Mouse (Mus musculus) embryonic facial prominence, embryonic 14.5 days (tissue): ENCODE results near the gene Rab40b. TPM values are rescaled to one million over a fixed set of nuclear protein-coding genes. Genes with fewer than 3 reads are reported as not detected.
"Not testable (repeated sequence)": the region's sequence is repeated elsewhere in the genome, so short reads cannot be mapped to it uniquely, and the experiment has no call there.

Experiments
- ATAC-seq: fragments of 200-750 bp; cut with Nextera tagmentation; 2 replicates; pipeline ENCODE4 v1.8.0; 2017; ENCODE audit warnings: low read depth, moderate number of reproducible peaks, moderate TSS enrichment
- DNase-seq: peaks from one replicate; pipeline ENCODE4 v3.0.0-alpha.2; 2015; ENCODE audit warnings: low spot score
- H3K27ac ChIP-seq: fragments of 300-500 bp; sonication (generic); replicated peaks from 2 replicates; pipeline ENCODE4 v1.5.1; 2014; ENCODE audit warnings: low read depth, mild to moderate bottlenecking, low read length, moderate library complexity
- H3K27me3 ChIP-seq: fragments of 300-500 bp; sonication (generic); replicated peaks from 2 replicates; pipeline ENCODE4 v1.6.1; 2014; ENCODE audit warnings: low read length; ENCODE audit not compliant: control insufficient read depth, insufficient read depth
- H3K36me3 ChIP-seq: fragments of 300-500 bp; sonication (generic); 2 replicates; pipeline ENCODE4 v1.6.1; 2014; ENCODE audit warnings: low read length, mixed read lengths; ENCODE audit not compliant: control insufficient read depth, insufficient read depth
- H3K4me1 ChIP-seq: fragments of 300-500 bp; sonication (generic); 2 replicates; pipeline ENCODE4 v1.6.1; 2014; ENCODE audit warnings: antibody characterized with exemption, low read length; ENCODE audit not compliant: control insufficient read depth, insufficient read depth
- H3K4me2 ChIP-seq: fragments of 300-500 bp; sonication (generic); 2 replicates; pipeline ENCODE4 v1.6.1; 2014; ENCODE audit warnings: low read depth, mild to moderate bottlenecking, low read length, moderate library complexity, mixed read lengths
- H3K4me3 ChIP-seq: fragments of 300-500 bp; sonication (generic); 2 replicates; pipeline ENCODE4 v1.5.1; 2014; ENCODE audit warnings: low read depth, mild to moderate bottlenecking, low read length
- H3K9ac ChIP-seq: fragments of 300-500 bp; sonication (generic); 2 replicates; pipeline ENCODE4 v1.6.1; 2014; ENCODE audit warnings: low read depth, mild to moderate bottlenecking, low read length, moderate library complexity, mixed read lengths
- H3K9me3 ChIP-seq: fragments of 300-500 bp; sonication (generic); 2 replicates; pipeline ENCODE4 v1.6.1; 2016; ENCODE audit warnings: low read length; ENCODE audit not compliant: control insufficient read depth
- WGBS: fragments of 180-500 bp; shearing (Covaris S2); extraction: QIAGEN DNeasy Blood & Tissue Kit; methylation state at CpG from one replicate; pipeline ENCODE4 v1.1.7; 2014; 5-methylcytosine and 5-hydroxymethylcytosine counted together
- polyA plus RNA-seq: library from polyadenylated mRNA; unstranded; fragments of >200 nt; fragmentation: Nextera tagmentation; extraction: Ambion mirVana; gene quantifications from 2 replicates; pipeline ENCODE4 v1.2.1, GENCODE M21; 2014

Gene Rab40b
- polyA plus RNA-seq, 1 experiment from 2014 or later = 43.7 TPM

DNA sequence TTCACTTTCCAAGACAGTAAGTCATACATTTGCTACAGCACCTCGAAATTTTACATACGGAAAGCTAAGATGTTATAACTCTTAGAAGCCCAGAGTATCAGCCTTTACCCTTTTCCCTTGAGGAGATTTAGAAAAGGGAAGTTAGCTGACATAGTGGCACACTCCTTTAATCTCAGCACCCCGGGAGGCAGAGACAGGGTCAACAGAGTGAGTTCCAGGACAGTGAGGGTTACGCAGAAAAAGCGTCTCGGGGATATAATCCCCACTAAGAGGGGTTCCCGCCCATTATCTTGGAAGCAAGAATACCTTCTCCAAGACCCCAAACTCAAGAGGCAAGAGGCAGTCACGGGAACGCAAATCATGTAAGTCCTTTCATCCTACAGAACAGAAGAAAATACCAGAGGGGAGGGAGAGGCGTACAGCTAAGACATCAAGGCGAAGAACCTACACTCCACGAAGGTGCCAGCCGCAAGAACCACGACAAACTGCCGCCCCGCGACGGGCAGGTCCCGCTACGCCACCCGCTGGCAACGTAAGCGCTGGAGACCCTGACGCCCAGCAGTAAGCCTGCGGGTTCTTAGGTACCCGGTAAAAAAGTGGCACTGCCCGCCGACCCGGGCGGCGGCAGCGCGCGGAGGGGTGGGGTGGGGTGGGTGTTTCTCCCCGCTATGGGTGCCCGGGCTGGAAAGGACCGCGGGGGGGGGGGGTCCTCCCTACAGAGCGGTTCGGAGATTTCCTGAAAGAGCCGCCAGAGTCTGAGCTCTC lies 34.5 kb downstream of the Rab40b start:
- 3% methylated on average over 33 of the region's 41 CpGs for WGBS
- Histone ChIP-seq H3K9ac (peak overlapping the region; percentile 95), H3K27ac (peak overlapping the region; percentile 89)

GRCm38 (mm10) chr11:121348727-121349126 lies 39.3 kb downstream of the Rab40b start:
- peaks cover 42% of the 10 kb centered on the region; the same call in 1 of the 2 replicates for H3K36me3 ChIP-seq
- ATAC-seq = not testable (repeated sequence)
- 79% methylated on average over 3 of the region's 3 CpGs for WGBS

More for the DNA sequence above, 34.5 kb downstream of the Rab40b start:
- DNase-seq (peak; percentile 13), ATAC-seq (no peak)
- peak overlapping the region; percentile 85 for H3K4me2 ChIP-seq
- H3K27me3 ChIP-seq = no peaks in the 10 kb centered on the region
- H3K4me3 ChIP-seq = peak overlapping the region; percentile 87
- peaks cover 10% of the 10 kb centered on the region for H3K4me1 ChIP-seq
- no peaks in the 10 kb centered on the region for H3K9me3 ChIP-seq
- H3K36me3 ChIP-seq = peaks cover 11% of the 10 kb centered on the region; the same call in 1 of the 2 replicates

GRCm38 (mm10) chr11:121348166-121348565 lies 39.9 kb downstream of the Rab40b start:
- H3K9me3 ChIP-seq = no peaks in the 10 kb centered on the region
- DNase-seq (no peak), ATAC-seq (no peak)
- H3K27ac ChIP-seq = no peak overlapping the region
- H3K36me3 ChIP-seq = peaks cover 42% of the 10 kb centered on the region; the same call in 1 of the 2 replicates
- 95% methylated on average over 2 of the region's 2 CpGs for WGBS
- no peak overlapping the region for H3K9ac ChIP-seq
- no peaks in the 10 kb centered on the region for H3K27me3 ChIP-seq
- peaks cover 3% of the 10 kb centered on the region; the same call in 1 of the 2 replicates for H3K4me1 ChIP-seq
- H3K4me2 ChIP-seq = no peak overlapping the region
- H3K4me3 ChIP-seq = no peak overlapping the region

More at GRCm38 (mm10) chr11:121348727-121349126, 39.3 kb downstream of the Rab40b start:
- H3K4me1 ChIP-seq, H3K4me3 ChIP-seq, H3K27me3 ChIP-seq, H3K9me3 ChIP-seq, H3K27ac ChIP-seq, DNase-seq, H3K4me2 ChIP-seq, H3K9ac ChIP-seq: not testable (repeated sequence)

- WGBS = 91% methylated on average over 2 of the region's 2 CpGs
- H3K36me3 ChIP-seq = peaks cover 42% of the 10 kb centered on the region; the same call in 1 of the 2 replicates
- H3K9me3 ChIP-seq = no peaks in the 10 kb centered on the region
- H3K4me1 ChIP-seq = no peaks in the 10 kb centered on the region
- H3K4me2 ChIP-seq = no peak overlapping the region
- H3K9ac ChIP-seq = no peak overlapping the region
- ATAC-seq = no peak
- no peak overlapping the region for H3K4me3 ChIP-seq
- H3K27me3 ChIP-seq = no peaks in the 10 kb centered on the region
- DNase-seq = no peak
- H3K27ac ChIP-seq = no peak overlapping the region
These were observed 41.0 kb downstream of the Rab40b start for GRCm38 (mm10) chr11:121347036-121347435.

DNA sequence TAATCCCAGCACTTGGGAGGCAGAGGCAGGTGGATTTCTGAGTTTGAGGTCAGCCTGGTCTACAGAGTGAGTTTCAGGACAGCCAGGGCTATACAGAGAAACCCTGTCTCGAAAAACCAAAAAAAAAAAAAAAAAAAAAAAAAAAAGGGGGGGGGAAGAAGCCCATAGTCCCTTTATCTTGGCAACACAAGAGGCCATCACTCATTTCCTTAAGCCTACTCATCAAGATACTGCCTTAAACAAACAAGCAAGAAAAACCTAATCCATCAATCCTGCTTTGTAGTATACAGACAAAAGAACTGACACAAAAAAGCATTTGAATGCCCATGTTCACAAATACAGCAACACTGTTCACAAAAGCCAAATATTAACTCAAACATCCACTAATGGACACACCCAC lies 45.6 kb downstream of the Rab40b start:
- WGBS = no CpG with 5 or more reads among the region's 1 CpGs
- not testable (repeated sequence) for H3K27me3 ChIP-seq, H3K4me2 ChIP-seq, H3K4me1 ChIP-seq, H3K27ac ChIP-seq, DNase-seq, ATAC-seq, H3K9me3 ChIP-seq, H3K9ac ChIP-seq, H3K4me3 ChIP-seq
- H3K36me3 ChIP-seq = peaks cover 32% of the 10 kb centered on the region

- Histone ChIP-seq H3K4me3 (no peak overlapping the region), H3K4me1 (no peaks in the 10 kb centered on the region), H3K9me3 (no peaks in the 10 kb centered on the region), H3K4me2 (no peak overlapping the region), H3K9ac (no peak overlapping the region), H3K27ac (no peak overlapping the region), H3K27me3 (no peaks in the 10 kb centered on the region), H3K36me3 (peaks cover 39% of the 10 kb centered on the region)
- 88% methylated on average over 1 of the region's 1 CpGs for WGBS
- DNase-seq = no peak
- no peak for ATAC-seq
These were observed 47.8 kb downstream of the Rab40b start for GRCm38 (mm10) chr11:121340287-121340686.

GRCm38 (mm10) chr11:121339647-121340046 lies 48.4 kb downstream of the Rab40b start:
- H3K4me3 ChIP-seq = no peak overlapping the region
- DNase-seq = no peak
- H3K27ac ChIP-seq = no peak overlapping the region
- no peak for ATAC-seq
- 96% methylated on average over 1 of the region's 1 CpGs for WGBS
- no peaks in the 10 kb centered on the region for H3K27me3 ChIP-seq
- H3K4me1 ChIP-seq = no peaks in the 10 kb centered on the region
- H3K9me3 ChIP-seq = no peaks in the 10 kb centered on the region
- no peak overlapping the region for H3K9ac ChIP-seq
- no peak overlapping the region for H3K4me2 ChIP-seq
- H3K36me3 ChIP-seq = peaks cover 40% of the 10 kb centered on the region

GRCm38 (mm10) chr11:121331641-121332040 lies 56.4 kb downstream of the Rab40b start:
- no peaks in the 10 kb centered on the region for H3K27me3 ChIP-seq
- H3K9me3 ChIP-seq = no peaks in the 10 kb centered on the region
- no peak overlapping the region for H3K4me3 ChIP-seq
- H3K27ac ChIP-seq = no peak overlapping the region
- H3K4me1 ChIP-seq = no peaks in the 10 kb centered on the region
- DNase-seq (no peak), ATAC-seq (no peak)
- 85% methylated on average over 3 of the region's 3 CpGs for WGBS
- H3K9ac ChIP-seq = no peak overlapping the region
- H3K36me3 ChIP-seq = peaks cover 86% of the 10 kb centered on the region
- H3K4me2 ChIP-seq = no peak overlapping the region

- Histone ChIP-seq H3K9me3 (no peaks in the 10 kb centered on the region), H3K9ac (no peak overlapping the region), H3K27me3 (no peaks in the 10 kb centered on the region), H3K27ac (no peak overlapping the region), H3K4me1 (no peaks in the 10 kb centered on the region), H3K36me3 (peaks cover 60% of the 10 kb centered on the region), H3K4me2 (no peak overlapping the region), H3K4me3 (no peak overlapping the region)
- DNase-seq (no peak), ATAC-seq (no peak)
These were observed 59.4 kb downstream of the Rab40b start for GRCm38 (mm10) chr11:121328619-121329018.
